Mouse (Mus musculus) right cerebral cortex, postnatal 4 days (tissue): ENCODE measurements around the gene Atp13a4.

ENCODE experiments used
- DNase-seq: peaks from one replicate; pipeline ENCODE4 v3.0.0-alpha.2; 2022

The Atp13a4 gene

DNA sequence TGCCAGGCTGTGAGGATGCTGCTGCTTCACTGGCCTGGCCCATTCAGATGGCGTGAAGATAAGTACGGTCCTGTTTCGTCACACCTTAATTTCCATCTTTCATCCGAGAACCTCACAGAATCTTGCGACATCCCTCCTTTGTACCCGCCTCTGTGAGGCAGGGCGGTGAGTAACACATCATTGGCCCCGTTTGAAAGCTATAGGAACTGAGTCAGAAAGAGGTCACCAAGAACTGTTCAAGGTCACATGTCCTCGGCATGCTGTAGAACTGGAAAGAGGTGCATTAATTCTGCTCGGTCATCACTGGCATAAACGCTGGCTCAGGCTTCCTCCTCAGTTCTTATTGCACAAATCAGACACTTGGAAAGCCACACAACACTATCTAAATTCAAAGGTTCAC, at the start of gene Atp13a4:
Gene Atp13a4, minus strand, starts transcription at position 36 of the 400 bp plus-strand sequence.
- no peak for DNase-seq

DNA sequence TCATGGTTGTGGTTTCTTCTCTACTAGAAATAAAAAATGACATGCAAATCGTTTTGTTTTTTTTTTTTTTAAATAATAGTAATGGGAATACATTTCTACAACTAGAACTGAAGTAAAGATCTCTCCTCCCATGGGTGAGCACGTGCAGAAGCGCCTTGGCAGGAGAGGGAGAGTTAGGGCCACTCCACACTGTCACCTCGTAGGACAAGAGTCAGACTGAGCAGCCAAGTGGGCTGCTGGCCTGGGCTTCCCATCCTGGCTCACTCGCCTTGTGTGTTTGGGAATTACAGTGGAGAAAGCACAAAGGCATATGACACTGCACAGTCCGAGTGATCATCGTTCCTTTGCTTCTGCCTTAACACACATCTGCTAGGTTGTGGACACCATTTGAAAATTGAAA, 47.5 kb upstream of the Atp13a4 start:
- no peak for DNase-seq

DNA sequence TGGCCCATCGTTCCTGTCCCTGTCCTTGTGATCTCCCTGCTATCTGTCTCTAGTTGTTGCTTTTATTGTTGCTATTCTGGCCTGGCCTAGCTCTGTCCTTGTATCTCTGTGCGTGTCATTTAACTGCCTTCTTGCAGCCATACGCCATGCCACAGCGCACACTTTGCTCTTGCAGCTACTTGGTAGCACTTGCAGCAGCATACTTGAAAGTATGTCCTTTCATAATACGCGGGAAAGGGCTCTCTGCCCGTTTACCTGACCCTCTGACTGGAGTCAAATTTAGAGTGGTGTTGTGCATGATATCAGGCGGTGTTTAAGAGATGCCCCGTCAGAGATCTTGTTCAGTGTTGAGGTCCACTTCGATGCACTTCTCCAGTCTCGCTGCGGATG, 35.1 kb upstream of the Atp13a4 start:
- peak; percentile 8 for DNase-seq

DNA sequence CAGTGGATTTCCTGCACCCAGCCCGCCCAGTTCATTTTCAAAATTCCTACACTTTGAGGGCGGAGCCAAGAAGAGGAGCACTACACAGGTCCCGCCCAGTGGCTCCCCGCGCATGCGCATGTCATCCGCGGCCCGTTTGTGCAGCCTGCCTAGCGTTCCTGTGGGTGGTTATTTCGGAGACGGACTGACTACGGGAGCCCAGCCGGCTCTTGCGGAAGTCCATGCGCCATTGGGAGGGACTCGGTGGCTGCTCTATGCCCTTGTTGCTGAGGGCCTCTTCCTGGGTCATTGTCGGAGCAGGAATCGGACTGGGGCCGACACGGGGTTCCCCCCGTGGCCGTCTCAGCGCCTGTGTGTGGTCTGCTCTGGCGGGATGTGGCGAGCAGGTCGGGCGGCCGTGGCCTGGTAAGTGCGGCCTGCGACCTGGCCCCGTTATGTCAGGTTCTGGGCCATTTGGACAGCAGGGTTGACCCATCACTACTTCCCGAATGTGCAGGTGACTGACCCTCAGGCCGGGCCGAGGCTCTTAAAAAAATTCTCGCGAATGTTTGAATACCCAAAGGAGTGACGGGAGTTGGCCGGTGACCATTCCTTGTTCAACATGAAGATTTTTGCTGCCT, 34.6 kb upstream of the Atp13a4 start, which contains the start of gene Opa1:
Gene Opa1, plus strand, starts transcription at position 168 of the 620 bp plus-strand sequence.
- peak; percentile 97 for DNase-seq

DNA sequence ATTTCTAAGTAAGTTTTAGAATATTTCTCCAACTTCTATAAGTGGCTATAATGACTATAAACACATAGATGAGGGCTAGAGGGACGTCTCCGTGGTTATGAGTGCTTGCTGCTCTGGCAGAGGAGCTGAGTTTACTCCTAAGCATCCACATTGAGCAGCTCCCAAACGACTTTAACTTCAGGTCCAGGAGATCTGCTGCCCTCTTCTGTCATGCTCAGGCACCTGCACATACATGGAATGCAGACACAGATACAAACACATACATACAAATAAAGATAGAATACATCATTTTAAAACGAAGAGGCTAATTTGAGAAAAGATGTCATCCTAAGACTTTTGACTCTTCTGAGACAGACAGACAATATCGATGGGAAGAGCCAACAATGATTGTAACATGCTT, 31.0 kb upstream of the Atp13a4 start:
- DNase-seq, result peak; percentile 22

DNA sequence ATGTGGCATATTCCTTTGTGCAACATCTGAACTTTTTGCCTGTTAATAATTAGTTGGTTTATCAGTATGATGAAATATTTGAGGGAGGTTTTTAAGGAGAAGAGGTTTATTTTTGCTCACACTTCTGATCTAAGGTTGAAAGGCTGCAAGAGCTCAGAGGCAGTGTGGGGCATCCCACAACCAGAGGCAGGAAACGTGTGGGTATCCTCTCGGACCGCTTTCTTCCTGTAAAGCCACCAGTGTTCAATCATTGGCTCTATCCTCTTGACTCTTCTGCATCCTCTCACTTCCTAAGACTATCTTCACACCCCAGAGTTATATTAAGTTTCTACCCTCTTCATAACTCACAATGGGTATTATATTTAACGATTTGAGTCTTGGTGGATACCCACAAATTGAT, 29.3 kb upstream of the Atp13a4 start:
- no peak for DNase-seq

DNA sequence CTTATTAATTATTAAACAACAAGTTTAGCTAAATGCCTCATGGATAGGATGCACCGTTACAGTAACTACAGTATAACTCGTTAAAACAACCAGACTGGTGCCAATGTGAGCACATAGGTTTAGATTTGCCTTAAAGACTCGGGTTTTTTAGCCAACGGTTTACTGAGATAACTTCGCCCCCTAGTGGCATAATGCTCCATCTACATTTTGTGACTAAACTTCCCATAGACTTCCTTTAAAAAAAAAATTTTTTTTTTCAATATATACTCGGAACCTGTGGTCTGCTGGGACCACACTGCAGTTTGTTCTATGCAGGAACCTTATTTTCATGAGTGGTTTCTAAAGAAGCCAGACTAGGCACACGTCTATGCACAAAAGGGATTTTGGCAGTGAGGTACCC, 16.2 kb upstream of the Atp13a4 start:
- DNase-seq, result peak; percentile 33

DNA sequence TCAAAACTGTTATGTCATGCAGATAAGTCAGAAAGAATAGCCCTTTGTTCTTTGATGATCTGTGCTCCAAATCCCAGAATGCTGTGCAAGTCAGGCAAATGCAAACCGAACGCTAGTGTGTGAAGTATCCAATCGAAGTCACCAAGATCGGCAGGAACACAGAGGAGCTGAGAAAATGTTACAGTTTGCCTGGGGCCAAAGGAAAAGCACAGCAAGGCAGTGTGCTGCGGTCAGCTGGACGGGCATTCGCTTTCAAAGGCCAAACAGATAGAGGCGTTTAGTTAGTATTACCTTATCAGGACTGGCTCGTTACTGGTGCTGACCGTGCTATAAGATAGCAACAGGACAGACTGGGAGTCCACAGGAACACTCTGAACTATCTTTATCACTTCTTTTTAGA, 15.8 kb upstream of the Atp13a4 start:
- no peak for DNase-seq

DNA sequence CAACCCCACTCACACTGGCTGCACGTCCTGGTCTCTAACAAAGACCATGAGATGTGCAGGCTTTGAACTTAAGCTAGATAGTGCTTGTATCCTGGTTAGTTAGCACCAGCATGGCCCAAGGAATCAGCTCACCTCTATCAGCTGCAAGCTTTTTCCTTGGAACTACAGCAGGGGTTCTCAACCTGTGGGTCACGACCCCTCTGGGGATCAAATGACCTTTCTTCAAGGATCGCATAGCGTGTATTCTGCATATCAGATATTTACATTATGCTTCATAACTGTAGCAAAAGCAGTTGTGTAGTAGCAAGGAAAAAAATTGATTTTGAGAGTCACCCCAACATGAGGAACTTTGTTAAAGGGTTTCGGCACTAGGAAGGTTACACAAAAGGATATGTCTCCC, 15.0 kb upstream of the Atp13a4 start:
- no peak for DNase-seq

DNA sequence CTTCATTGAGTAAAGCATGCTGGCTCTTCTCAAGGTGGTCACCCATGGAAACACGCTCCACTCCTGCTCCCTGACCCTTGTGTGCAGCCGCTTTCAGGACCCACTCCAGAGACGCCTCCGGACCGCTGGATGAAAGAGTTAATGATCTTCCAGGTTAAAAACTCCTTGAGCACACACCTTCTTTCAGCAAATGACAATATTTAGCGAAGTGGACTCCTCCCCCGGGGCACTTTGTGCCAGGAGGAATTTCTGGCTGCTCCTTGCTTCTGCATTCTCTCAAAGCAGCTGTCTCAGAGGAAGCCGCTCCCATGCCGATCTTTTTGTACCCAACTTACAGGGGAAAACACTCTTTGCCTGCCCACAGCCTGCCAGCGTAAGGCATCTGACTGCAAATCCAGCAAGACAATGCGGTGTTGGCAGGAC, 3.4 kb downstream of the Atp13a4 start:
- peak; percentile 11 for DNase-seq

DNA sequence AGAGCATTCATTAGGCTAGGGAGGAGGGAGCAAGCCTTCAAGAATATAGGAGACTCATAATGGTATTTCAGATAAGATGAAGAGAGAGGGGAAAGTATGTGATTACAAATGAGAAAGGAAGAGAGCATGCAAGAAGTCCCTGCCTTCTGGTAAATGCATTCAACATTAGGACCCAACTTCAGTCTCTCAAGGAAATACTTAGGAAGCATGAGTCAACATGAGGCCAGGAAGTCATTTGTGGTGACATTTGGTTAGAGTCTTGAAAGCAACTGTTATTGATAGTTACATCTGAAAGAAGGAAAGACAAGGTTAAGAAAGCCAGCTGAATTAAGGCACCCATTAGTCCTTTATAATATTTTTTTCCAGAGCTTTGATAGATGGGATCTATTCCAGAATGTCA, 4.8 kb downstream of the Atp13a4 start:
- no peak for DNase-seq

DNA sequence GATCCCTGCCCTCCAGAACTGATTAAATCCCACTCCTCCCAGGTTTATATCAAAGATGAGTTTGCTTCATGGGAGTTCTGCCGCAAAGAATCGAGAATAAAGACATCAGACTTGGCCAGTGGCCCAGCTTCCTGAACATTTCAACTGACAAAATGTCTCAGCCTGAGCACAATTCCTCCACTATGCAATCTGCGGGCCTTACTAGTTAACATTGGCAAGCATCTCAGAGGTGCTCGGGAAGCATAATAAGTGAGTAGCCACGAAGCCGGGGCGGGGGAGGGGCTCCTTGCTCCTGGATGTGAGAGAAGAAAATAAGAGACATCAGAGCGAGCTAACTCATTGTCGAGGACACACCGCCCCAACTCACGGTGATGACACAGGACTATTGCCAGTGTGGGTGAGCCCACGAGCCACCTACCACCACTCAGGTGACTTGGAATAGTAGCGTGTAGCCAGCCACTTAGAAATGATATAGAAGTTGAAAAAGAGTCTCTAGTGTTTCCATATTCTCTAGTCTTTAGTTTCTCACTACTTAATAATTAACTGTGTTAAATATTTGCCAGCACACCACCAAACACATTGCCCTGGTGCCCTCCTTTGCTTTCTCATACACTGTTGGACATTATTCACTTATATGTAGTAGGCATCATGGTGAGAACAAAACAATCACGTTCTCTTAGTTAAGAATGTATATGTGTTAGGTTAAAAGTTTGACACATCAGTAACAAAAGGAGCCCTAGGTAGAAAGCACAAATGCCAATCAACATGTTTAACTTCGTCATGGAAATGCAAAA, 8.1 kb downstream of the Atp13a4 start:
- DNase-seq, result peak; percentile 56

DNA sequence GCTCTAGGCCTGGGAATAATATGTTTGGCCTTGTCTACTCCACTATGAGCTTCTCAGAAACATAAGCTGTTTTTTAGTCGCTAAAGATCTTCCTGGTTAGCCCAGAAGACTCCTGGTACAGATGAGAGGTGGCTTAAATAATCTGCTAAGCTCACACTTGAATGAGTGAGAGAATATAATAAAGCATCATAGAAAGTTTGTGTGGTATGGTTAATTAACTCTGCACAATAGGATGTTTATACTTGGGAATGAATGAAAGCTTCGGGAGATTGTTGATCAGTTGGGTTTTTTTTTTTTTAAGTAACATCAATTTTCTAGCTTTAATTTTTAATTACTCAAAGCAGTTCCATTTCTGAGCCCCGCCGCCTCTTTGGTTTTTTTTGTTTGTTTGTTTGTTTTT, 8.8 kb downstream of the Atp13a4 start:
- DNase-seq, result no peak

DNA sequence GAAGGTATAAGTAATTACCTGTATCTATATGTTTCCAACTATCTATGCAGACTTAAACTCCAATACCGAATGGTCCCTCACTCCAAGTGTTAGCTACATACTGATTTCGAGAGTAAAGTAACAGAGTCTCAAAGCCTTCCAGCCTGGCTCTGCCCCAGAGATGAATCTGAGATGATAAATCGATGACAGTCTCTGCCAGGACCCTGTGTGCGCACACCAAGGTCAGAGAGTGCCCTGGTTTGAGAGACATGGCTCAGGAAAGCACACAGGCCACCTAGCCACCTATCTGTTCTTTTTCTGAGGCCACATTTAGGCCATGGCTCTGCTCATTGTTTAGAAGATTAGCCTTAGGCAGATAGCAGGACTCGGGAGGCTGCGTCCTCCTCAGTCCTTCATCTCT, 11.0 kb downstream of the Atp13a4 start:
- DNase-seq, result no peak

DNA sequence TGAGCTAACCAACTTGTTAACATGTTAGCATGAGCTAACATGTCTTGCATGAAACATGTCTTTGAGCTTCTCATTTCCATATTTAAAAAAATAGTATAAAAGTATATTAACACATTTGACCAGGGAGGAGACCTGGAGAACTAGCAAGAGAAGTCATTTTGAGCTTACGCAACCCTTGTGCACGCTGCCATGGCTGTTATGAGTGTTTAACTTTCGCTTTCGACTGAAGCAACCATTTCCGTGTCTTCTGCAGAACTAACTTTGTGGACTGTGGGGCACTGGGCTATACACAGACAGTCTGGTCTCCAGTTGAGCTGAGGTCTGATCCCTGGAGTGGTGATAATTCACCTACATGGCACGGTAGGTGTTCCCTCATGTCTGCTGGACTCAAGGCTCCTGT, 17.6 kb downstream of the Atp13a4 start:
- no peak for DNase-seq

DNA sequence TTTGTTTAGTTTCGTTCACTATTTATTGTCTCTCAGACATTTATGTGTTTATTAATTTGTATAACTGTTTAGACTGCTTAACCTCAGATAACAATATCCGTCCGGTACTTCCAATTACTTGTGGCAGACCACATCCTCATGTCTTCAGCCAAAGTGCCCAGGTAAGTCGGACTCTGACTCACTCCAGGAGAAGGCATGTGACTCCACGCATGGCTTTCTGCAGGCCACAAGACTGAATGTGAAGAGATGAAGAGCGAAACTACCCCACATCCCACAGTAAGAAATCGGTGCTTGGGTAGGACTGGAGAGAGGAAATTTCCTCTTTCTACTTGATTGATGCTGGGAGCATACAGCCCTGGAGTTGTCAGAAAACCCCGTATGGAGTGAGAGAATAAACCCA, 18.1 kb downstream of the Atp13a4 start:
- no peak for DNase-seq

DNA sequence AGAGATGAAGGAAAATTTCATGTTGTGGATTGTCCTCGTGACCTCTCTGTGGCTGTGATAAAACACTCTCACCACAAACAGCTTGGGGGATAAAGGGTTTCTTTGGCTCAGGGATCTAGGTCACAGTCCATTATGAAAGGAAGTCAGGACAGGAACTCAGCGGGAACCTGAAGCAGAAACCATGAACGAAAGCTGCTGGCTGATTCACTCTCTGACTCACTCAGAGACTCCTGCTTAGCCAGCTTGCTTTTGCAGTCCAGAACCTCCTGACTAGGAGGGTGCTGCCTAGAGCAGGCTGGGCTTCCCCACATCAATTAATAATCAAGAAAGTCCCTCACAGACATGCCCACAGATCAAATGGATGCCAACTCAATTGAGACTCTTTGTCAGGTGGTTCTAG, 32.2 kb downstream of the Atp13a4 start:
- DNase-seq, result no peak

DNA sequence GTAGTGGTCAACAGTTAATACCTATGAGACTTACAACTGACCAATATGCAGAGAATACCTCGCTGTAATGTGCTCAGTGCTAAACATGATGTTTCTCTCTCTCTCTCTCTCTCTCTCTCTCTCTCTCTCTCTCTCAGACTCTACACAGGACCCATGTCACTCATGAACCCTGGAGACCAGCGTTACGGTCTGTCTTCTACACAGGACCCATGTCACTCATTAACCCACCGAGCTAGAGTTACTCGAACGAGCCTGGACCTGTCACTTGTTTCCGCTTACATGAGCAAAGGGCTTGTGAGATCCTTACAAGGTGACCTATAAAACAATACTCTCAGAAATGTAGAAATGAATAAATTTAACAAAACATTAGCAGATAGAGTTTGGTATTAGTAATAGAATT, 33.9 kb downstream of the Atp13a4 start:
- no peak for DNase-seq

DNA sequence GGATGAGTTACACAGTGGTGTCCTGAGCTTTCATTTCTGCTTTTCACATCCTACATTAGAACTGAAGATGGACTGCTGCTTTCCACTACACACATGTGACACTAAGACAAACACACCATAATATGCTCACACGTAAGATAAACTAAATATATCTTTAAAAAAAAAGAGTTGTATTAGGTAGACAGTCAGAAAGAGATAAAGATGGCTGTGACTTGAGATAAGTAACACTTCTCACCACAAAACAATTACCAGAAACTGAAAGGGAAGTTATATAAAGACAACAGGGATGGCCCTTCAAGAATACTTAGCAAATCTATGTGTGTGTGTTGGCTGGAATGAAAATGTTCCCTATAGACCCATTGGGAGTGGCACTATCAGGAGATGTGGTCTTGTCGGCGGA, 34.8 kb downstream of the Atp13a4 start:
- DNase-seq, result no peak

DNA sequence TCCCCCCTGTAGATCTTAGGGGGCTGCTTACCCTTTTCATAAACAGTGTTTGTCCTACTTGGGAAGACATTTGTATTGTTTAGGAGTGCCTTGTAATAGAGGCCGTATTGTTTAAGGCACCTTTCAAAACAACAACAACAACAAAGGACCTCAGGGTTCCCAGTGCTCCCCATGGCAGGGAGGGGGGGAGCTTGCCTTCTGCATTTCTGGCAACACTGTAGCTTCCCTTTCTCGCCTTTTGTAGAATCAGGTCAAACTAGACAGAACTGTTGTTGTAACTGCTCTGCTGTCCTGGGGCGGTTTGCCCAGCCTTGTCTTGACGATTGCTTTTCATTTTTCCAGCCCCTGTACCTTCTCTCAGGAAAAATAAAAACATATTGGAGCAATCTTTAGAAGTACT, 40.0 kb downstream of the Atp13a4 start:
- no peak for DNase-seq

DNA sequence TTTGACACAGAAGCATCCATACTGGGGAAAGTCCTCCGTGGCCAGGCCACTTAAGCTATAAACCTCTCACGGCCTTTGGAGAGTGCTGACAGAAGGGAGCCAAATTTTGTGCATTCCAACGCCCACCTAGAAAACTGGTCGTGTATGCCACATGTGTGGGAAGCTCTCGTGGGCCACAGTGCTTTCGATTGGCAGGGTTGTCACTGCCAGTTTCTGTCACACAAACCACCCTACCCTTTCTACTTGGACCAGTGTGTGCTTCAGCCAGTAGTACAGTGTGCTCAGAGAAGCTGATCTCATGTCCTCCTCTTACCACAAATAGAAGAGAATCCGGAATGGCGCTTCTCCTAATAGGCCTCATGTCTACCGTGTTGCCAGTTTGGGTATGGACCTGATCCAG, 40.5 kb downstream of the Atp13a4 start:
- no peak for DNase-seq

DNA sequence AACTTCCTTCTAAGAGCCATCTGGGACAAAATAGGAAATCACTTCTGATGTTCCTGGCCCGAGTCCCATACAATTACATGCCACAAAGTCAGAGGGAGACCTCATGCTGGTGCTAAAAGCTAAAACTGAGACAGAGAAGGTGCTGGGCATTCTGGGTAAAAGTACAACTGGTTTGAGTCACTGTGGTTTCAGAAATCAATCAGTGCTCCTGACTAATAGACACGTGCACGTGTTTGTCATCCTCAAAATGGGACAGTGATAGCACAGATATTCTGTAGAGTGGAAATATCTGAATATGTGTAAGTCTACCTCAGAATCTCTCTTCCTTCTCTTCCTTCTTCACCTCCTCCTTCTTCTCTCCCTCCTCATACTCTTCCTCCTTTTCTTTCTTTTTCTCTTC, 53.6 kb downstream of the Atp13a4 start:
- no peak for DNase-seq

DNA sequence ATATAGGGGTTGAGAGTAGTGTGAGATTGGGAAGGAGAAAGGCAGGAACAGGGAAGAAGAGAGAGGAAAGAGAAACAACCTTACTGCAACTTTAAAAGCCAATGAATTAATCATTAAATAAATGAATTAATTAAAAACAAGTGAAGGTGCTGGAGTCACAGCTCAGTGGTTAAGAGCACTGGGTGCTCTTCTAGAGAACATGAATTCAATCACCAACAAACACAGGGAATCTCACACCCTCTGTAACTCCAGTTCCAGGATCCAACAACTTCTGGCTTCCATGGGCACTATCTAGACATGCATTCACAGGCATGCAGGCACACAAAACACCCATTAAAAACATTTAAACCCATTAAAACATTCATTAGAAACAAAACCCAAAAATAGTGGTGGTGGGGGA, 63.2 kb downstream of the Atp13a4 start:
- no peak for DNase-seq

DNA sequence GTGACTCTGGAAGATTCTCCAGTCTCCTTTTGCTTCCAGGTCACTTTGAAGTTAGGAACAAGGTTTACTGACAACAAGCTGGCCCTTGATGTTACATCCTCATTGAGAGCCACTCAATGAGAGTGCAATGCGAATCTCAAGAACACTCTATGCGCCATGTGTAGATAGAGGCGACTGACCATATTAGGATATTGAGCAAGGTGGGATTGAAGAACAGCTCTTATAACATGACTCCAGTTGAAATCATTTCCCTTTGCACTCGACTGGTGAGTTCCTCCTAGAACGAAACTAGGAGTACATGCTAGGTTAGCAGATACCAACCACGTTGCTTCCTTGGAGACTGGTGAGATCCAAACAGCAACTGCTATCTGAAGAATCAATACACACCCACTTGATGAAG, 64.3 kb downstream of the Atp13a4 start:
- DNase-seq, result no peak

DNA sequence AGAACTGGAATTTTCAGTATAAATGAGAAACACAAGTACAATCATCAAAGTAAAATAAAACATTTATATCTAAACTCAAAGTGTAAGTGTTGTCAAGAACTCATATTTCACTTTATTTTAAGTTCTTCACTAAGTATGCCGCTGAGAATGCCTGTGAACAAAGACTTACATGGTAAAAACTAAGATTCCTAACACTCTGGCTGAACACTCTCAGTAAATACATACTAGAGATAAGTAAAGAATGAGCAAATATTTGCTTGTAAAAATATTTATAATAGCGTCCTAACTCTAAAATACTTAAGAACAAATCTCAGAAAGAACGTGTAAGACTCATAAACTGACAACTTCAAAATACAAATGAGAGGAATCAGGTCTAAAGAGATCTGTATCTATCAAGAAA, 80.9 kb downstream of the Atp13a4 start:
- no peak for DNase-seq
